Mouse (Mus musculus) NIH3T3 (cell line): ENCODE measurements around the gene BC025446.
"Not testable (repeated sequence)": the region's sequence is repeated elsewhere in the genome, so short reads cannot be mapped to it uniquely, and the experiment has no call there.

Experiments
- DNase-seq: peaks from one replicate; pipeline ENCODE4 v3.0.0-alpha.2; 2012; ENCODE audit warnings: low read depth

BC025446 gene

GRCm38 (mm10) chr15:75215778-75216691, at the start of gene BC025446:
TSS of gene BC025446 (plus strand) at chr15:75216376.
- DNase-seq: no peak

GRCm38 (mm10) chr15:75175506-75175905, 40.7 kb upstream of the BC025446 start:
- peak; percentile 70 for DNase-seq

GRCm38 (mm10) chr15:75186291-75186690, 29.9 kb upstream of the BC025446 start:
- no peak for DNase-seq

DNA sequence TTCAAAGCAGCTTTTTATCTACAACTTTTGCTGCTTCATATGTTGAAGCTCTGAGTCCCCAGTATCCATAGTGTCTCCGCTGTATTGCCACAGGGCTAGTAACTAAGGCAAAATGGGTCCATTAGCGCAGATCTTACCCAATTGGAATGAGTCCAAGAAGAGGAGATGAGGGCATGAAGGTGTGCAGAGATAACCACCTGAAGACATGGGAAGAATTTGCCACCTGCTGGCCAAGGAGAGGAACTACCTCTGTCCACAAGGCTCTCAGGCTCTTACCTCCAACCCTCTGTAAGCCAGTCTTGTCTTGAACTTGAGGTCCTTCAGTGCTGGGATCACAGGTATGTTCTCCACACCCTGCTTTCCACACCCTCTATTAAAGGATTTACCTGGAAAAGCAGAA, 27.1 kb upstream of the BC025446 start:
- peak; percentile 57 for DNase-seq

- not testable (repeated sequence) for DNase-seq
Observed at GRCm38 (mm10) chr15:75190560-75190959, 25.6 kb upstream of the BC025446 start.

DNA sequence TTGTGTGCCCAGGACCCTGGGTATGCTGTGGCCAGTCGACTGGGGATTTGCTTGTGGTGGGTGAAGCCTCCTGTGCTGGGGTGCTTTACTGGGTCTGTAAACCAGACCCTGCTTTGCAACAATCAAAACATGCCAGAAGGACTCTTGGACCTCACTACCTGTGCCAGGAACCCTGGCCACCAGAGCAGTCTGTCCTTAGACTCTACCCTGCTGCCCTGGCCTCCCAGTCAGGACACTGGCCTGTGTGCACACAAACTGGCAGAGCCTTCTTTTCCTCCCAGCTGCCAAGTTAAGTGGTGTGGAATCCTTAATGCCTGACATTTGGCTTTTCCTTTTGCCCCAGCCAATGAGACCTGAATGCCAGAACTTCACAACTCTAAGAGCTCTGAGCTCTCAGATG, 655 bp downstream of the BC025446 start:
- no peak for DNase-seq

- DNase-seq: no peak
Observed at GRCm38 (mm10) chr15:75221942-75222341, 5.8 kb downstream of the BC025446 start.

DNA sequence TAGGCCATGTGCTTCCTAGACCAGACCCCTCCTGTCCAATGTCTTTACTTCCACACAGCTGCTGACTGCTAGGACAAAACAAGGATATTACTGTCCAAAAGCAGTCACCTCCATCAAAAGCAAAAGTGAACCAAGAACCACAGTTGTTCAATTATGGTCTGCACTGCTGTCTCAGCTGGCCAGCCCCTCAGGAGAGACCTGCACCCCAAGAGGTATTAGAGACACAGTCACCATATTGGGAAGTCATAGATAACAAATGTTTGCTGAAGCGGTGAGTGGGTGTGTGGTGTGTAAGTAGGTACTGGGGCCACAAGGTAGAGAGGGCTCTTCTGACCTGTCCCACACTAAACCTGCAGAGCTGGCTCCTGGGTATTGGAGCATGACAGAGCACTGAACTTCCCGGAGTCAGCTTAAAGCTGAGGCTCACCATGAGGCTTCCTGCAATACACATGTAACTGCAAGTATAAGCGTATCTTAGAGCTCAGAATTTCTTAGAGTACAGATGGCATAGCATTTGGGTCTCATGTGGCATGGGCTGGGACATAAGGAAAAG, 21.6 kb downstream of the BC025446 start:
- DNase-seq: no peak

DNA sequence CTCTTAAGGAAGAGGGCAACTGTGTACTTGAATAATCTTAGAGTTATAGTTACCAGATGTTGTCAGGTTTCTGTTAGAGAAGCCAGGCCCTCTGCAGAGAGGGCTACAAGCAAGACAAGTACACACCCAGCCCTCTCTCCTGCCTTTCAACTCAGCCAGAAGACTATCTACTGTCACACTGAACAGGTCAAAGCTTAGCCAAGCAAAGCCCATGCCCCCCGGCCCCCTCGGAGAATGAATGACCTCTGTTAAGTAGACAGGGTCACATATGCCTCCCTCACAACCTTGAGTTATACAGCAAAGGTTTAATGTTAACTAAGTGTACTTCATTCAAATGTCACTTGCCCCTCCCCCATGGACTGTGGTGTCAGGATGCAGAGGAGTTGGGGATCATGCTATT, 24.4 kb downstream of the BC025446 start:
- DNase-seq: no peak

GRCm38 (mm10) chr15:75242756-75243640, 26.8 kb downstream of the BC025446 start:
- no peak for DNase-seq

- no peak for DNase-seq
Observed at GRCm38 (mm10) chr15:75254671-75255070, 38.5 kb downstream of the BC025446 start.

- DNase-seq: peak; percentile 17
Observed at GRCm38 (mm10) chr15:75265863-75266262, 49.7 kb downstream of the BC025446 start.

DNA sequence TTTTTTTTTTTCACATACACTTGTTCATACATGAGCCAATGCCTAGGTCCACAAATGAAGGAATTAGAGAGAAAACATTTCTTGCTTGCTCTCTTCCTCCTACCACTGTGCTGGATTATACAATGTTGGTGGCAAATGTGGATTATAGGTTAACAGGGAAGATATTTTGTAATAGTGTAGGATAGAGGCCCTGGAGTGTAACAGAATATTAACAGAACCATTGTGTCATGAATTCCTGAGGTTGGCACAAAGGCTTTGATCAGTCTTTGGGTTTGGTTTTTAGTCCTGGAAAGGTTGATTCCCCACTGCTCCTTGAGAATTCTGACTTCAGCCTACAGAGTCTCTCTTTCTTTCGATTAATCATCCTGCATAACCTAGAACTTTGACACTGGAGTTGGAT, 50.5 kb downstream of the BC025446 start:
- DNase-seq: no peak

DNA sequence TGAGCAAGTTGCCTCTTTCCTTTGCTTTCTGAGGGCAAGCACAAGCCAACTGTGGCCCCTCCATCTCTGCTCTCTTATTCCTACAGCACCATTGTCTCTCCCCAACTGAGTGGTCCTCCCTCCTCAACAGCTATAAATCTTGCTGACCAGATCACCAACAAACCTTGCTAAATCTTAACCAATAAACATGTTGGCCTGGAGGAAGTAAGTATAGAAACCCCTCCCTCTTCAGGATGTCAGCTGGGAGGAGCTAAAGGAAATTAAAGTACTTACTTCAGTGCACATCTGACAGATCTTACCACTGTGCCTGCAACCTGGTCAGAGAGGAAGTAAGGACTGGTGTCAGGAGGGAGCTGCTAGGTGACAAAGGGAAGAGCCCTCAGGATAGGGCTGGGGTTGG, 51.9 kb downstream of the BC025446 start, which contains the start of gene Ly6f:
Ly6f (plus strand) TSS at position 301 of the 400 bp plus-strand sequence.
- DNase-seq: no peak

DNA sequence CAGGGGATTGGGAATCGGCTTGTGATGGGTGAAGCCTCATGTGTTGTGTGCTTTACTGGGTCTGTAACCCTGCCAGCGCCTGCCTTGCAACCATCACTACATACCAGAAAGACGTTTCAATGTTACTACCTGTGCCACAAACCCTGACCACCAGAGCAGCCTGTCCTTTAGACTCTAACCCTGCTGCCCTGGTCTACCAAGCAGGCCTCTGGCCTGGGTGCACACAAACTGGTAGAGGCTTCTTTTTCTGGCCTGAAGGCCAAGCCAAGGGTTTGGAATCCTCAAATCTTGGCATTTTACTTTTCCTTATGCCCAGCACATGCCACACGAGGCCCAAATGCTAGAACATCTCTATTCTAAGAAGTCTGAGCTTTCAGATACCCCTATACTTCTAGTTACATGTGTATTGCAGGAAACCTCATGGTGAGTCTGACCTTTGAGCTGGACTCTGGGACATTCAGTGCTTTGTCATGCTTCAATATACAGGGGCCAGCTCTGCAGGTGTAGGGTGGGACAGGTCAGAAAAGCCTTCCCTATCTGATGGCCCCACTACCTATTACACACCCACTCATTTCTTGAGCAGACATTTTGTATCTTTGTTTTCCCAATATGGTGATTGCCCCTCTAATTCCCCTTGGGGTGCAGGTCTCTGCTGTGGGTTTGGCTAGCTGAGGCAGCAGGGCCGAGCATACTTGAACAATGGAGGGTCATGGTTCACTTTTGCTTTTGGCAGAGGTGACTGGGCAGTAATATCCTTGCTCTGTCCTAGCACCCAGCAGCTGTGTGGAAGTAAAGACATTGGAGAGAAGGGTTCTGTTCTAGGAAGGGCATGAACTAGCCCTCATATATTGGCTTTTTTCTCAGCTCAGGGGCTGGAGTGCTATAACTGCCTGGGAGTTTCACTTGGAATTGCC, 53.0 kb downstream of the BC025446 start:
- DNase-seq: no peak

GRCm38 (mm10) chr15:75270169-75270568, 54.0 kb downstream of the BC025446 start:
- DNase-seq: no peak

GRCm38 (mm10) chr15:75270691-75271362, 54.7 kb downstream of the BC025446 start:
- no peak for DNase-seq

DNA sequence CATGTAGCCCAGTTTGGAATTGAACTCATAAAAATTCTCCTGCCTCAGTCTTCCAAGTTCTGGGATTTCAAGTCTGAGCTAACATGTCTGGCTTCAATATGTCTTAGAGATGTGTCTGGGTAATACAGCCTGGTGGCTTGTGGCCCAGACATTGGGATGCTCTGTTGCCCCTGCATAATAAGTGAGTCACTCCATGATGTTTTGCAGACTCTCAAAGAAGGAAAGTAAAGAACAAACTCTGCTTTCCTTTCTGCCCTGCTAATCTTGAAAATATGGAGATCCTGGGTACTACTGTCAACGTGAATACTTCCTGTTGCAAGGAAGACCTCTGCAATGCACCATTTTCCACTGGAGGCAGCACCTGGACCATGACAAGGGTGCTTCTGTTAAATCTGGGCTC, 55.2 kb downstream of the BC025446 start:
- no peak for DNase-seq

DNA sequence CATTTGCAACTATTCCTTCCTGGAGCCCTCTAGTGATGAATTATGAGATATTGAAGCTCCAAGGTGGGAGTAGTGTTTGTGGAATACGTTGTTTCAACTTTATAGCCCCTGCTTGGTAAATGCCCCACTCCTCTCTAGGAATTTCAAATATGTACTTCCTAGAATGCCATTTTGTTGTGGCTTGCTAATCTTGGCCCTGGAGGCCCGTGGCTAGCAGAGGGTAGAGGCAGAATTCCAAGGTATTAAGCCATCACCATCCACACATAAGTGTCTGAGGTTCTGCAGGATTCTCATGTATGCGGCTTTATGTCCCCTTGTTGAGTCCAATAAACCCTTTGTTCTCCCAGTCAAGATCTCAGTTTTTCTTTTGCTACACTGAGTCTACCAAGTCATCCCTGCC, 55.7 kb downstream of the BC025446 start:
- no peak for DNase-seq
